Mouse (Mus musculus) CD4-positive, CD25-positive, alpha-beta regulatory T cell, adult 4 months (primary cell): ENCODE results near the gene Slc25a39. TPM values are rescaled to one million over a fixed set of nuclear protein-coding genes. Genes with fewer than 3 reads are reported as not detected.
"Not testable (repeated sequence)": the region's sequence is repeated elsewhere in the genome, so short reads cannot be mapped to it uniquely, and the experiment has no call there.

Experiments
- ATAC-seq: one replicate; pipeline ENCODE4 v1.8.0; 2017
- polyA plus RNA-seq, 2 experiments: library from polyadenylated mRNA; unstranded; fragments of 100-300 nt; shearing (Covaris generic); gene quantifications; one replicate each; pipeline ENCODE4 v1.2.1; 2017

Gene Slc25a39
- polyA plus RNA-seq, 2 experiments from 2014 or later = 44.0 to 44.2 TPM

- ATAC-seq = no peak
Observed at GRCm38 (mm10) chr11:102411061-102411460, 3.3 kb upstream of the Slc25a39 start.

- not testable (repeated sequence) for ATAC-seq
Observed at GRCm38 (mm10) chr11:102410345-102410744, 2.6 kb upstream of the Slc25a39 start.

- ATAC-seq = no peak
Observed at GRCm38 (mm10) chr11:102409795-102410330, 2.1 kb upstream of the Slc25a39 start.

- no peak for ATAC-seq
Observed at GRCm38 (mm10) chr11:102408888-102409794, 1.4 kb upstream of the Slc25a39 start.

GRCm38 (mm10) chr11:102408344-102408876 is 664 bp upstream of the Slc25a39 start:
- peak; percentile 92 for ATAC-seq

- peak; percentile 53 for ATAC-seq
Observed at GRCm38 (mm10) chr11:102406900-102407833, 579 bp downstream of the Slc25a39 start.

- ATAC-seq = no peak
Observed at GRCm38 (mm10) chr11:102406401-102406800, 1.3 kb downstream of the Slc25a39 start.

GRCm38 (mm10) chr11:102405544-102406285 is 2.0 kb downstream of the Slc25a39 start:
- no peak for ATAC-seq

GRCm38 (mm10) chr11:102404161-102405010 is 3.4 kb downstream of the Slc25a39 start:
- ATAC-seq = no peak

- ATAC-seq = no peak
Observed at GRCm38 (mm10) chr11:102403657-102404056, 4.1 kb downstream of the Slc25a39 start.

GRCm38 (mm10) chr11:102401898-102402500 is 5.7 kb downstream of the Slc25a39 start:
- no peak for ATAC-seq

GRCm38 (mm10) chr11:102400513-102401084 is 7.1 kb downstream of the Slc25a39 start:
- ATAC-seq = no peak

GRCm38 (mm10) chr11:102399610-102400072 is 8.1 kb downstream of the Slc25a39 start:
- no peak for ATAC-seq

- ATAC-seq = no peak
Observed at GRCm38 (mm10) chr11:102399107-102399506, 8.6 kb downstream of the Slc25a39 start.

- ATAC-seq = no peak
Observed at GRCm38 (mm10) chr11:102398007-102398825, 9.5 kb downstream of the Slc25a39 start.

- no peak for ATAC-seq
Observed at GRCm38 (mm10) chr11:102396671-102397141, 11.0 kb downstream of the Slc25a39 start.

GRCm38 (mm10) chr11:102396263-102396662 is 11.5 kb downstream of the Slc25a39 start:
- ATAC-seq = no peak

- ATAC-seq = no peak
Observed at GRCm38 (mm10) chr11:102395250-102395649, 12.5 kb downstream of the Slc25a39 start.
